Mouse (Mus musculus) liver, postnatal 0 days (tissue): Measurements from ENCODE around the gene Zar1. TPM values are rescaled to one million over a fixed set of nuclear protein-coding genes. Genes with fewer than 3 reads are reported as not detected.
"Not testable (repeated sequence)": the region's sequence is repeated elsewhere in the genome, so short reads cannot be mapped to it uniquely, and the experiment has no call there.

Source experiments
- ATAC-seq: fragments of 200-750 bp; cut with Nextera tagmentation; 2 replicates; pipeline ENCODE4 v1.8.0; 2017; ENCODE audit warnings: mild to moderate bottlenecking, moderate library complexity
- DNase-seq: peaks from one replicate; pipeline ENCODE4 v3.0.0-alpha.2; 2016
- H3K27ac ChIP-seq: fragments of 300-500 bp; sonication (generic); 2 replicates; pipeline ENCODE4 v1.5.1; 2014; ENCODE audit warnings: antibody characterized with exemption, moderate library complexity, mild to moderate bottlenecking, low read depth
- H3K27me3 ChIP-seq: fragments of 300-500 bp; sonication (generic); 2 replicates; pipeline ENCODE4 v1.6.1; 2014; ENCODE audit warnings: low read length, control low read depth, mixed read lengths; ENCODE audit not compliant: insufficient read depth
- H3K36me3 ChIP-seq: fragments of 300-500 bp; sonication (generic); replicated peaks from 2 replicates; pipeline ENCODE4 v1.6.1; 2014; ENCODE audit warnings: mild to moderate bottlenecking, control low read depth, low read length, moderate library complexity, mixed read lengths; ENCODE audit not compliant: insufficient read depth
- H3K4me1 ChIP-seq: fragments of 300-500 bp; sonication (generic); 2 replicates; pipeline ENCODE4 v1.6.1; 2014; ENCODE audit warnings: antibody characterized with exemption, mild to moderate bottlenecking, control low read depth; ENCODE audit not compliant: insufficient read depth
- H3K4me2 ChIP-seq: fragments of 300-500 bp; sonication (generic); 2 replicates; pipeline ENCODE4 v1.6.1; 2014; ENCODE audit warnings: low read depth, mild to moderate bottlenecking, low read length, moderate library complexity, mixed read lengths
- H3K4me3 ChIP-seq: fragments of 300-500 bp; sonication (generic); 2 replicates; pipeline ENCODE4 v1.5.1; 2014; ENCODE audit warnings: low read depth, low read length
- H3K9ac ChIP-seq: fragments of 300-500 bp; sonication (generic); replicated peaks from 2 replicates; pipeline ENCODE4 v1.6.1; 2014; ENCODE audit warnings: mild to moderate bottlenecking, moderate library complexity
- H3K9me3 ChIP-seq: fragments of 300-500 bp; sonication (generic); 2 replicates; pipeline ENCODE4 v1.6.1; 2016; ENCODE audit warnings: mild to moderate bottlenecking, control low read depth, low read length, mixed read lengths
- CTCF ChIP-seq: sonication (generic); IDR thresholded peaks from 2 replicates; pipeline ENCODE4 v1.5.1; 2016; ENCODE audit warnings: antibody characterized with exemption, low read depth
- EP300 ChIP-seq: IDR thresholded peaks from 2 replicates; pipeline ENCODE4 v1.6.1; 2016; ENCODE audit warnings: antibody characterized with exemption, low read depth, mild to moderate bottlenecking
- WGBS: fragments of 180-500 bp; shearing (Covaris S2); extraction: QIAGEN DNeasy Blood & Tissue Kit; methylation state at CpG from one replicate; pipeline ENCODE4 v1.1.7; 2014; ENCODE audit not compliant: insufficient replicate concordance; 5-methylcytosine and 5-hydroxymethylcytosine counted together
- polyA plus RNA-seq: library from polyadenylated mRNA; unstranded; fragments of >200 nt; fragmentation: Nextera tagmentation; extraction: Ambion mirVana; gene quantifications from 2 replicates; pipeline ENCODE4 v1.2.1, GENCODE M21; 2015

Zar1 gene
- not detected in 2 replicates for polyA plus RNA-seq

DNA sequence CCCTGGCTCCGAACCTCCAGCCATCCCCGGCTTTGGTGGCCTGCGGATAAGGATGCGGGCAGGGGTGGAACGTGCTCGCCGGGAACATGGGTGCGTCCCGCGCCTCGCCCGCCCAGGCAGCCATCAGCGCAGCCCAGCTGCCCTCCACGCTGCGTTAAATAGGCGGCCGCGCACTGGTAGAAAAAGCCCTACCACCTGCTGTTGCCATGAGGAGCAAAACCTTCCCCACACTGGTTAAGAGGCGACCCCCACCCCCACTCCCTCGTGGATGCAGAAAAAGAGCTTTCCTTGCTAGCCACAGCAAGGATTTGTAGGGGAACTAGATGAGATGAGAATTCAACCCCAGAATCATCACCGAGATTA lies at the start of gene Zar1:
TSS of gene Zar1 (minus strand) at position 285 of the 363 bp plus-strand sequence.
- H3K27me3 ChIP-seq: peaks cover 19% of the 10 kb centered on the region
- H3K4me1 ChIP-seq, H3K27ac ChIP-seq, H3K9ac ChIP-seq, DNase-seq, H3K36me3 ChIP-seq, H3K9me3 ChIP-seq, ATAC-seq: not testable (repeated sequence)
- H3K4me2 ChIP-seq: peak within 1 kb of the TSS; percentile 64
- peak within 1 kb of the TSS; percentile 29 for H3K4me3 ChIP-seq
- 10% methylated on average over 17 of the region's 21 CpGs for WGBS

- 76% methylated on average over 6 of the region's 6 CpGs for WGBS
- H3K4me1 ChIP-seq: no peaks in the 10 kb centered on the region; the same call in 1 of the 2 replicates
- TF ChIP-seq EP300 (no peak), CTCF (no peak)
- no peaks in the 10 kb centered on the region for H3K9me3 ChIP-seq
- ATAC-seq: no peak
- H3K4me3 ChIP-seq: no peak overlapping the region
- no peak overlapping the region for H3K9ac ChIP-seq
- H3K27ac ChIP-seq: no peak overlapping the region
- H3K27me3 ChIP-seq: no peaks in the 10 kb centered on the region
- H3K4me2 ChIP-seq: no peak overlapping the region
- H3K36me3 ChIP-seq: no peaks in the 10 kb centered on the region
- no peak for DNase-seq
These were observed 49.0 kb upstream of the Zar1 start for GRCm38 (mm10) chr5:72630026-72630425.

- Histone ChIP-seq H3K4me3 (no peak overlapping the region), H3K4me1 (no peaks in the 10 kb centered on the region), H3K9me3 (no peaks in the 10 kb centered on the region), H3K27ac (no peak overlapping the region), H3K36me3 (no peaks in the 10 kb centered on the region), H3K4me2 (no peak overlapping the region), H3K27me3 (no peaks in the 10 kb centered on the region), H3K9ac (no peak overlapping the region)
- DNase-seq (no peak), ATAC-seq (no peak)
- 48% methylated on average over 1 of the region's 1 CpGs for WGBS
- TF ChIP-seq EP300 (no peak), CTCF (0 out of 2 replicates have a peak, but pooled peaks have one; percentile 27)
These were observed 40.0 kb upstream of the Zar1 start for GRCm38 (mm10) chr5:72621022-72621421.

DNA sequence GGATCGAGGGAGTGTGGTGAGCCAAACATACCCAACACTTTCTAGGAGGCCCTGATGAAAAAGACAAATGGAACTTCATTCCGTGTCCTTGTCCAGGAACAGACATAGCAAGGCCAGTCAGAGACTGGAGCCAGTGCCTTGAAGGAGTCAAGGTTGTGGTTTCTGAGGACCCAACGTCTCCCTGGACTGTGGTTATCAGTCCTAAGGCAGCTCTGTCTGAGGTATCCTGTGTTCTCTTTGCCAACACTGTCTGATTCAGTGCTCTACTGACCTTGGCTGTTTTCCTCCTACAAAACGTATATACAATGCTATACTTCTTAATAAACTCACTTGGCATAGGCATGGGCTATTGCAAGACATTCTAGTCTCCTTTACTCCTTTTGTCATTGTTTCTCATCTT lies 36.4 kb upstream of the Zar1 start:
- Histone ChIP-seq H3K36me3 (no peaks in the 10 kb centered on the region), H3K9ac (no peak overlapping the region), H3K27me3 (no peaks in the 10 kb centered on the region), H3K4me1 (no peaks in the 10 kb centered on the region), H3K27ac (no peak overlapping the region), H3K4me3 (no peak overlapping the region), H3K9me3 (no peaks in the 10 kb centered on the region), H3K4me2 (no peak overlapping the region)
- DNase-seq: no peak
- TF ChIP-seq CTCF: no peak
- no peak for TF ChIP-seq EP300
- WGBS: 53% methylated on average over 4 of the region's 4 CpGs
- no peak for ATAC-seq

- no peak overlapping the region for H3K4me3 ChIP-seq
- 86% methylated on average over 4 of the region's 4 CpGs for WGBS
- no peaks in the 10 kb centered on the region for H3K36me3 ChIP-seq
- no peak for TF ChIP-seq CTCF
- no peaks in the 10 kb centered on the region for H3K4me1 ChIP-seq
- ATAC-seq: no peak
- H3K27ac ChIP-seq: no peak overlapping the region
- no peaks in the 10 kb centered on the region for H3K27me3 ChIP-seq
- H3K4me2 ChIP-seq: no peak overlapping the region
- no peak overlapping the region for H3K9ac ChIP-seq
- no peaks in the 10 kb centered on the region for H3K9me3 ChIP-seq
- DNase-seq: no peak
These were observed 22.1 kb upstream of the Zar1 start for GRCm38 (mm10) chr5:72603138-72603537.

DNA sequence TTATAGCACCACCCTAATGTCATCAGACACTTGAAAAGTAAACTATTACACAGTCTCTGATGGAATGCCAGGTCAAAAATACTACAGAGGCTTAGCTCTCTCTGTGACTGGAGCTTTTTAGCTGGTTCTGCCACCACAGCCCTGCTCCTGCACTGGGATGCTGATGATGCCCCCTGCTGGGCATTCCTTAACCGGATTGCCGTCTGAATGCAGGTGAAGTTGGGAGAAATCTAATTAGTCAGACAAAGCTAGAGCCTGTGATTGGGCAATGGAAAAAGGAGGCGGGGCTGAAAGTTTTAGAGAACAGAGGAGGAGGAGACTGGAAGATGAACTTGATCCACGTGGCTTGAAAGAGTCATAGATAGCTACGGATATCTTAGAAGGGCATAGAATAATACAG lies 20.0 kb upstream of the Zar1 start:
- ATAC-seq: peak; percentile 84
- H3K27ac ChIP-seq: no peak overlapping the region
- no peaks in the 10 kb centered on the region for H3K9me3 ChIP-seq
- no peaks in the 10 kb centered on the region for H3K36me3 ChIP-seq
- TF ChIP-seq EP300 (no peak), CTCF (peak; percentile 67)
- H3K4me2 ChIP-seq: no peak overlapping the region
- 11% methylated on average over 5 of the region's 5 CpGs for WGBS
- no peak overlapping the region for H3K4me3 ChIP-seq
- H3K9ac ChIP-seq: no peak overlapping the region
- DNase-seq: peak; percentile 75
- no peaks in the 10 kb centered on the region for H3K4me1 ChIP-seq
- no peaks in the 10 kb centered on the region for H3K27me3 ChIP-seq

DNA sequence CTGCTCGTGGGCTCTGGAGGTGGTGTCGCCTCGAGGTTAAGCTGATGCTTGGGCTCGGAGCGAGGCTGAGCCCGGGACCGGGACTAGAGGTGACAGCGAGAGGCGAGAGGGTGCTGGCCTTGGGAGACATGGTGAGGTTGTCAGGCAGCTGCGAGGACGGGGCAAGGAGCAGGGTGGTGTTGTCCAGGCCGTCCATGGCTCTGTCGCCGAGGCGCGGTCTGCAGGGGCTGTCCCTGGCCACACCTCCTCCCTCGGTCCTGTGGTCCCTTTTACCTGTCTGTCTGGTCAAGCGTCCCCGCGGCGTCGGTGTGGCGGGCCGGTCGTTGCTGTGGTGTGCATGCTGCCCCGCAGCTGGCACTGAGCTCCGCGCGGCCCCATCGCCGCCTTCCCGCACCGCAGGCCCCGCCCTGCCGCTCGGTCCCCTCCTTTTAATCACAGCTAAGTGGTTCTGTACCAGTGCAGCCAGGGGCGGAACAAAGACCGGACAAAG lies 6.2 kb upstream of the Zar1 start, which contains the start of gene Gm5868:
TSS of gene Gm5868 (minus strand) at position 360 of the 490 bp plus-strand sequence.
- ATAC-seq (no peak), DNase-seq (no peak)
- Histone ChIP-seq H3K4me3 (peak within 1 kb of the TSS; percentile 26; the same call in 1 of the 2 replicates), H3K27me3 (peaks cover 9% of the 10 kb centered on the region; the same call in 1 of the 2 replicates), H3K4me2 (peak within 1 kb of the TSS; percentile 60), H3K9me3 (no peaks in the 10 kb centered on the region), H3K27ac (no peak within 1 kb of the TSS), H3K9ac (no peak within 1 kb of the TSS), H3K4me1 (no peaks in the 10 kb centered on the region), H3K36me3 (no peaks in the 10 kb centered on the region)
- 5% methylated on average over 29 of the region's 38 CpGs for WGBS
- no peak for TF ChIP-seq CTCF
- no peak for TF ChIP-seq EP300

DNA sequence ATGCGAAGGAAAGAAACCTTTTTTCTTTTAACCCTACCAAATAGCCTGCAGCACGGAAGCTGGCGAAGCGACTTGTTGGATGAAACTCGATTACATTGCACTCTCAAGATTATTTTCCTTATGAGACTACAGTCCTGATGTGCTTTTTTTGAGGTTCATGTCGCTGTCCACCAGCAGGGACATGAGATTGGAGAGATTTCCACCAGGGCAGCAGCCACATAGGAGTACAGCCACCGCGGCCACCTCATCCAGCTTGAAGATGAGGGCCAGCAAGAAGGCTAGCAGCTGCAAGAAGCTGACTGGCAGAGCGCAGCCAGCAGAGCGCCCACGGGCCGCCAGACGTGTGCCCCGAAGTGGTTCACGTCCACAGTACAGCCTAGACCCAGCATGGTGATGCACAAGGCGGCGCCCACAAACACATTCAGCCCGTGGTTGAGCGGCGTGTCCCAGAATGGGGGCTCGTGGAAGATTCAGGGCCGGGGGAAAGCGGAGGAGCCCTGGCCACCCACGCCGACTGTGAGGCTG lies 5.7 kb upstream of the Zar1 start:
- H3K4me2 ChIP-seq, H3K4me1 ChIP-seq, H3K9ac ChIP-seq, H3K27ac ChIP-seq, H3K27me3 ChIP-seq, DNase-seq, H3K36me3 ChIP-seq, ATAC-seq, H3K4me3 ChIP-seq, H3K9me3 ChIP-seq: not testable (repeated sequence)
- 42% methylated on average over 25 of the region's 25 CpGs for WGBS
